Mouse (Mus musculus): ENCODE data around the gene Phf24. TPM values are rescaled to one million over a fixed set of nuclear protein-coding genes. Genes with fewer than 3 reads are reported as not detected.

The Phf24 gene
- total and polyA plus RNA-seq, 3 experiments: 0.04 to 0.98 TPM; not detected in 1

DNA sequence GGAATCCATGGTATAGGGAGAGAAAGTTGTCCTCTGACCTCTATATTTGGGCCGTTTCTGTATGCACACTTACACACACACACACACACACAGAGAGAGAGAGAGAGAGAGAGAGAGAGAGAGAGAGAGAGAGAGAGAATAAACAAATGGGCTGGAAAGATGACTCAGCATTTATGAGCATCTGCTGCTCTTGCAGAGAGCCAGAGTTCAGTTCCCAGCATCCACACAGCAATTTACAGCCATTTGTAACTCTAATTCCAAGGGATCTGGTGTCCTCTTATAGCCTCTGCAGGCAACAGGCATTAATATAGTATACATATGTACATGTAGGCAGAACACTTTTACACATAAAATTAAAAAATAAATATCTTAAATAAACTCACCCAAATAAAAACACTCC is 12.5 kb upstream of the Phf24 start:
- Histone ChIP-seq H3K36me3 (replicated peaks) (no peaks in the 10 kb centered on the region), H3K4me1 (ENCODE audit: insufficient read depth, low read depth, low read length) (peaks cover 34% of the 10 kb centered on the region), H3K27me3 (ENCODE audit: insufficient read depth, low read length) (no peaks in the 10 kb centered on the region; the same call in none of the 2 replicates), H3K9me3 (replicated peaks) (no peaks in the 10 kb centered on the region), H3K4me3 (ENCODE audit: low read depth, low read length) (no peak overlapping the region)
- TF ChIP-seq CTCF (IDR thresholded peaks at IDR 0.05; ENCODE audit: low read depth, low read length): no peak
- no peak for TF ChIP-seq GATA2 (IDR thresholded peaks at IDR 0.05; ENCODE audit: borderline replicate concordance, low read depth, low read length)
- TF ChIP-seq POLR2AphosphoS5 (IDR thresholded peaks at IDR 0.05; ENCODE audit: insufficient replicate concordance, low read depth, low read length): no peak
- TF ChIP-seq GATA1 (IDR thresholded peaks at IDR 0.05; ENCODE audit: borderline replicate concordance, low read length): no peak
- no peak for TF ChIP-seq TAL1 (conservative IDR thresholded peaks at IDR 0.05; ENCODE audit: low read depth, low read length)
- DNase-seq (ENCODE audit: low spot score) (no peak), ATAC-seq (ENCODE audit: extremely low read depth, insufficient number of reproducible peaks, low FRiP score, poor library complexity, severe bottlenecking) (no peak)

DNA sequence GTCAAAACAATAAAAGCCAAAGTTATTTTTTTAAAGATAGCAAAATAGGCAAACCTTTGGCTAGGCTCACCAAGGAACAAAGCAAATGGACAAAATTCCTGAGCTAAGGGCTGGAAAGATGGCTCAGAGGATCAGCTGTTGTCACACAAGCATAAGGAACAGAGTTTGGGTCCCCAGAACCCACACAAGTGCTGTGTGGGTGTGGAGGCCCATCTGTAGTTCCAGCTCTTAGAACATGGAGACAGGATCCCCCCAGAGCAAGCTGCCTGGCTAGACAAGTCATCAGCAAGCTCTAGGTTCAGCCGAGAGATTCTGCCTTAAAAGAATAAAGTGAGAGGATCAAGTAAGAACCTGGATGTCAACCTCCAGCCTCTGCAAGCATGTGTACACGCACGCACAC is 11.9 kb upstream of the Phf24 start:
- TF ChIP-seq POLR2AphosphoS5 (IDR thresholded peaks at IDR 0.05; ENCODE audit: insufficient replicate concordance, low read depth, low read length) (no peak), CTCF (IDR thresholded peaks at IDR 0.05; ENCODE audit: low read depth, low read length) (no peak), GATA1 (IDR thresholded peaks at IDR 0.05; ENCODE audit: borderline replicate concordance, low read length) (no peak), TAL1 (conservative IDR thresholded peaks at IDR 0.05; ENCODE audit: low read depth, low read length) (no peak), GATA2 (IDR thresholded peaks at IDR 0.05; ENCODE audit: borderline replicate concordance, low read depth, low read length) (no peak)
- H3K4me1 ChIP-seq (ENCODE audit: insufficient read depth, low read depth, low read length): peaks cover 37% of the 10 kb centered on the region
- H3K9me3 ChIP-seq (replicated peaks): no peaks in the 10 kb centered on the region
- ATAC-seq (ENCODE audit: extremely low read depth, insufficient number of reproducible peaks, low FRiP score, poor library complexity, severe bottlenecking): no peak
- no peaks in the 10 kb centered on the region for H3K36me3 ChIP-seq (replicated peaks)
- no peak for DNase-seq (ENCODE audit: low spot score)
- no peaks in the 10 kb centered on the region; the same call in 1 of the 2 replicates for H3K27me3 ChIP-seq (ENCODE audit: insufficient read depth, low read length)
- H3K4me3 ChIP-seq (ENCODE audit: low read depth, low read length): no peak overlapping the region

DNA sequence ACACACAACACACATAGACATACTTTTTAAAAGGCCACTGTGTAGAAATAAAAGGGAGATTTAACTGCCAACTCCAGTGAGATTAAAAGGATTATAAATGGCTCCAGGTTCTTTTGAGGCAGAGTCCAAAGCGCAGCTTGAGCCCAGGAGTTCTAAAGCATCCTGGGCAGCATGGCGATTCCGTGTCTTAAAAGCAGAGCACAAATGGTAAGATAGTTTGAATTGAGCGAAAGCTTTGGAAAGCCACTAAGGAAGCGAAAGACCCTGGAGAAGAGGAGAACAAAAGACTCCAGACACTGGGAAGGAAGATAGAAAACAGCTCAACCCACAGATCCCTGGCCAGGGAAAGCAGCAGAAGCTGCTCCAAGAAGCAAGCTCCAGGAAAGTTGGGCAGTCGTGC is 11.5 kb upstream of the Phf24 start:
- Histone ChIP-seq H3K27me3 (ENCODE audit: insufficient read depth, low read length) (no peaks in the 10 kb centered on the region; the same call in 1 of the 2 replicates), H3K4me3 (ENCODE audit: low read depth, low read length) (no peak overlapping the region), H3K36me3 (replicated peaks) (no peaks in the 10 kb centered on the region), H3K9me3 (replicated peaks) (no peaks in the 10 kb centered on the region), H3K4me1 (ENCODE audit: insufficient read depth, low read depth, low read length) (peaks cover 37% of the 10 kb centered on the region)
- ATAC-seq (ENCODE audit: extremely low read depth, insufficient number of reproducible peaks, low FRiP score, poor library complexity, severe bottlenecking) (no peak), DNase-seq (ENCODE audit: low spot score) (no peak)
- TF ChIP-seq CTCF (IDR thresholded peaks at IDR 0.05; ENCODE audit: low read depth, low read length) (no peak), TAL1 (conservative IDR thresholded peaks at IDR 0.05; ENCODE audit: low read depth, low read length) (no peak), POLR2AphosphoS5 (IDR thresholded peaks at IDR 0.05; ENCODE audit: insufficient replicate concordance, low read depth, low read length) (no peak), GATA1 (IDR thresholded peaks at IDR 0.05; ENCODE audit: borderline replicate concordance, low read length) (no peak), GATA2 (IDR thresholded peaks at IDR 0.05; ENCODE audit: borderline replicate concordance, low read depth, low read length) (no peak)

DNA sequence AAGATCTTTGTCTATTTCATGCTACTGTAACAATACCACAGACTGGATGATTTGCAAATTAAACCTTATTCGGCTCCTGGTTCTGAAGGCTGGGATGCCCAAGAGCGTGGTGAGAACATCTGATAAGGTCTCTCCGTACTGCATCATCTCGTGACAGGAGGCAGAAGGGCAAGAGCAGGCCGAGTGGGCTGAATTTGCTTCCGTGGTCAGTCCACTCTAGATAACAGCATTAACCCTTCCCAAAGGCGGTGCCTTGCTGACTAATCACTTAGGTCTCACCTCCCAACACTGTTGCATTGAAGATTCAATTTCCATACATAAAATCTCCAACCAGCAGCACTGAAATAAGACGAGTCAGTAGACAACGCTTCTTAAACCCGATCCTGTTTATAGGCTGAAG is 3.1 kb upstream of the Phf24 start:
- DNase-seq (ENCODE audit: low spot score) (no peak), ATAC-seq (ENCODE audit: extremely low read depth, insufficient number of reproducible peaks, low FRiP score, poor library complexity, severe bottlenecking) (peak; percentile 34)
- H3K36me3 ChIP-seq (replicated peaks): no peaks in the 10 kb centered on the region
- H3K4me1 ChIP-seq (ENCODE audit: insufficient read depth, low read depth, low read length): peaks cover 33% of the 10 kb centered on the region
- no peaks in the 10 kb centered on the region for H3K9me3 ChIP-seq (replicated peaks)
- TF ChIP-seq CTCF (IDR thresholded peaks at IDR 0.05; ENCODE audit: low read depth, low read length) (no peak), POLR2AphosphoS5 (IDR thresholded peaks at IDR 0.05; ENCODE audit: insufficient replicate concordance, low read depth, low read length) (no peak), GATA2 (IDR thresholded peaks at IDR 0.05; ENCODE audit: borderline replicate concordance, low read depth, low read length) (no peak), GATA1 (IDR thresholded peaks at IDR 0.05; ENCODE audit: borderline replicate concordance, low read length) (no peak), TAL1 (conservative IDR thresholded peaks at IDR 0.05; ENCODE audit: low read depth, low read length) (no peak)
- peaks cover 38% of the 10 kb centered on the region for H3K27me3 ChIP-seq (ENCODE audit: insufficient read depth, low read length)
- H3K4me3 ChIP-seq (ENCODE audit: low read depth, low read length): no peak overlapping the region

DNA sequence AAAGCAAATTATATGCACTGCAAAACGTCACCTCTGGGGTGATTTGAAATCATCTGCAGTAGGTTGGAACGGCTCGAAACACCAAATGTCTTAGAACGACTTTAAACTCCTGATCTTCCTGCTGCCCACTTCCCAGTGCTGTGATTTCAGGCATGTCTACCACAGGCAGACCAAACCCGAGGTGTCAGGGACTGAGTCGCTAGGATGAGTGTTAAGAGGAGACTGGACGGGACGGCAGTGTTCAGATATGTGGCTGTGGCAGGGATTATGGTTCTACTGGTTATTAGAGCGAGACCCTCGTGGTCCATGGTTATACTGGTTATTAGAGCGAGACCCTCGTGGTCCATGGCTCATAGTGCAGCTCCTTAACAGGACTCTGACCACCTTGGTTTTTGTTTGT is 1.1 kb upstream of the Phf24 start:
- DNase-seq (ENCODE audit: low spot score): no peak
- H3K4me3 ChIP-seq (ENCODE audit: low read depth, low read length): no peak overlapping the region
- H3K9me3 ChIP-seq (replicated peaks): no peaks in the 10 kb centered on the region
- TF ChIP-seq TAL1 (conservative IDR thresholded peaks at IDR 0.05; ENCODE audit: low read depth, low read length) (no peak), POLR2AphosphoS5 (IDR thresholded peaks at IDR 0.05; ENCODE audit: insufficient replicate concordance, low read depth, low read length) (no peak), GATA2 (IDR thresholded peaks at IDR 0.05; ENCODE audit: borderline replicate concordance, low read depth, low read length) (no peak), GATA1 (IDR thresholded peaks at IDR 0.05; ENCODE audit: borderline replicate concordance, low read length) (no peak), CTCF (IDR thresholded peaks at IDR 0.05; ENCODE audit: low read depth, low read length) (no peak)
- no peak for ATAC-seq (ENCODE audit: extremely low read depth, insufficient number of reproducible peaks, low FRiP score, poor library complexity, severe bottlenecking)
- peaks cover 26% of the 10 kb centered on the region for H3K4me1 ChIP-seq (ENCODE audit: insufficient read depth, low read depth, low read length)
- no peaks in the 10 kb centered on the region for H3K36me3 ChIP-seq (replicated peaks)
- peaks cover 45% of the 10 kb centered on the region for H3K27me3 ChIP-seq (ENCODE audit: insufficient read depth, low read length)

DNA sequence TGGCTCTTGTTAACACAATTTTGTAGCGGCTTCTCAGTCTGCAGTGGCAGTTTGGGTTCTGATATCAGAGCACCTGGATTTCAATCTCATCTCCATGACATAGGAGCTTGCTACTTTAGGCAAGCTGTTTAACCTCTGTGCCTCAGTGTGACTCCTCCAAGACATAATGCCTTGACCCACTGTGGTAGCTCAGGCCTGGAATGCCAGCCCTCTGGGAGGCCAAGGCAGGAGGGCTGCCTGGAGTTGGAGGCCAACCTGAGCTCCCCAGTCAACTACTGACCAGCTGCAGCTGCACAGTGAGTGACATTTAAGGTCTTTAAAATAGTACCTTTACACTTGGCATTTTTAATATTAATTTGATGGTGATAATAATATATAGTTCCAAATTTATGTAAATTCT is 494 bp upstream of the Phf24 start:
- TF ChIP-seq GATA2 (IDR thresholded peaks at IDR 0.05; ENCODE audit: borderline replicate concordance, low read depth, low read length) (no peak), TAL1 (conservative IDR thresholded peaks at IDR 0.05; ENCODE audit: low read depth, low read length) (no peak), POLR2AphosphoS5 (IDR thresholded peaks at IDR 0.05; ENCODE audit: insufficient replicate concordance, low read depth, low read length) (no peak), GATA1 (IDR thresholded peaks at IDR 0.05; ENCODE audit: borderline replicate concordance, low read length) (no peak), CTCF (IDR thresholded peaks at IDR 0.05; ENCODE audit: low read depth, low read length) (no peak)
- no peak overlapping the region for H3K4me3 ChIP-seq (ENCODE audit: low read depth, low read length)
- H3K27me3 ChIP-seq (ENCODE audit: insufficient read depth, low read length): peaks cover 51% of the 10 kb centered on the region
- DNase-seq (ENCODE audit: low spot score) (no peak), ATAC-seq (ENCODE audit: extremely low read depth, insufficient number of reproducible peaks, low FRiP score, poor library complexity, severe bottlenecking) (no peak)
- H3K9me3 ChIP-seq (replicated peaks): no peaks in the 10 kb centered on the region
- H3K36me3 ChIP-seq (replicated peaks): no peaks in the 10 kb centered on the region
- peaks cover 29% of the 10 kb centered on the region for H3K4me1 ChIP-seq (ENCODE audit: insufficient read depth, low read depth, low read length)
